Mouse (Mus musculus) v-Abl transformed pro-B cells (cell line): ENCODE measurements around the gene Faap20.

ENCODE experiments used
- in situ Hi-C, 2 experiments: fragments of 400-800 bp; cut with MboI; formaldehyde crosslinking; loops; one replicate each; pipeline ENCODE4 v1.15.1; 2025; ENCODE audit not compliant: unreplicated experiment in 2 of 2

The Faap20 gene

DNA sequence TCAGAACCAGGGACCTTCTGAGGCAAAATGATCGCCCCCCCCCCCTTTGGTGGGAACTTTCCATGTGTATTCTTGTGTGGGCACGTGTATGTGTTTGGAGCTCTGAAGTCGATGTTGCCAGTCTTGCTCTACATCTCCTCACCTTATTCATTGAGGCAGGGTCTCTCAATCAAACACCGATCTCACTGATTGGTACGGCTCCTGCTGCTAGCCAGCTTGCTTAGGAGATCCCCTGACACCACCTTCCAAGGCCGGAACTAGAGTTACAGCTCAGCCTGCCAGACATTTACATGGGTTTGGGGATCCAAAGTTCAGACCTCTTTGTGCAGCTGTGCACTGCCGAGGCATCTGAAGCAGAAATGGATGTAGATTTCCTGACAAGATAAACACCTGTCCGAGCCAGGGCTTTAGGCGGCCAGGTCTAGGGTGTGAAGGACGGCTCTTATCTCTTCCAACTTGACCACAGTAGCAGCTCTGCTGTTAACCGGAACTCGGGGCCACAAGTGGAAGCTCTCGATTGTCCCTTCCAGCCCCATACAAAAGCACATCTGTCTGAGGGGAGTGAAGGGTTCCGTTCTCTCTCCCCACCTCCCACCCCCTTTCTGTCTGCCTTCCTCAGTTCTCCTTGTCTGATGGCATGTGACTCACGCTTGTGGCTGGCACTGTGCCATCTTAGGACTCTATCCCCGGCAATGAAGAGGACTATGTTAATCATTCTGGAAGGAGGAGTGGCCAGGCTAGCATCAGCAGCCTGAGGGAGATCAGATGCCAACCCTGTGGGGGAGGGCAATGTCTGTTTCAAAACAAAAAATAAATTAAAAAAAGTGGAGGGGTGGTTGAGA, 30.5 kb downstream of the Faap20 start:
- in situ Hi-C loops: no loop called here

DNA sequence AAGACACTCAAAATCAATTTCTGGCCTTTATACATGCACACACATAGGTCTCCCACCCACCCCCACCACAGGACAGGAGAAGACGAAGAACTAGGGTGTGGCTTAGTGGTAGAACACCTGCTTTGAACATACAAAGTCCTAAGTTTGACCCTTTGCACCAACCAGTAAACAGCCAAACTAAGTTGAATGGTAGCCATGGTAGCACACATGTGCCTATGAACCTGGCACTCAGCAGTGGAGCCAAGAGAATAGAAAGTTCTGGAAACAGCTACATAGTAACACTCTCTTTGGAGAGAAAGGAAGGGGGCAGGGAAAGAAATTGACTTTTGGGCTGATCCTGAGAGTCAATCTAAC, 31.1 kb downstream of the Faap20 start:
- in situ Hi-C loops: no loop called here

DNA sequence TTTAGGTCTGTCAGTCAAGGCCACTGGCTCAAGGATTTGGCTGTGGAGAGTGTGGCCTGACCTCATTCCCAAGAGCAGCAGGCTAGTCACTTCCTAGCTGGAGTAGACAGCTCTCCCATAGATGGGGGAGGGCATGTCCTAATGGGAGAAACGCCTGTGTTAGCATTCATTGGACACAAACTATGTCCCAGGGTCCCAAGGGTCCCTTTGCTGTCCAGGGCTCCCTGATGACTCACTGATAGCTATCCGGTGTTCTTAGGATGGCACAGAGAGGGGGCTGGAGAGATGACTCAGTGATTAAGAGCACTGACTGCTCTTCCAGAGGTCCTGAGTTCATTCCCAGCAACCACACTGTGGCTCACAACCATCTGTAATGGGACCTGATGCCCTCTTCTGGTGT, 31.6 kb downstream of the Faap20 start:
- in situ Hi-C loops: no loop called here

DNA sequence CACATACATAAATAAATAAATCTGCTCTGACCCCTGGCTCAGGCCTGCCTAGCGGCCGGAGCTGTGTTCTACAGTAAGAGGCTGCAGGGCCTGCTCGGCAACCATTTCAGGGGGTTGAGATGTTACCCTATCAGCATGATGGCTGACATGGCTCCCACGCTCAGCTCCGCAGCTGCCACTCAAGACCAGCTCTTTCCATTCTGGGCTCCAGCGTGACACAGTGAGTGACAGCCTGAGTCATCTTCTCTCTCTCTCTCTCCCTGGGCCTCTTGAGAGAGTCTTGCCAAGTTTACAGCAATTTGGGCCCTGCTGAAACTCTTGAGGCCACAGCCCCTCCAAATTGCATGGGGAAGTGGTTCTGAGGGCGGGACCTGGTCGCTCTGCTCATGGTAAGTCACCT, 32.0 kb downstream of the Faap20 start:
- in situ Hi-C loops: no loop called here

DNA sequence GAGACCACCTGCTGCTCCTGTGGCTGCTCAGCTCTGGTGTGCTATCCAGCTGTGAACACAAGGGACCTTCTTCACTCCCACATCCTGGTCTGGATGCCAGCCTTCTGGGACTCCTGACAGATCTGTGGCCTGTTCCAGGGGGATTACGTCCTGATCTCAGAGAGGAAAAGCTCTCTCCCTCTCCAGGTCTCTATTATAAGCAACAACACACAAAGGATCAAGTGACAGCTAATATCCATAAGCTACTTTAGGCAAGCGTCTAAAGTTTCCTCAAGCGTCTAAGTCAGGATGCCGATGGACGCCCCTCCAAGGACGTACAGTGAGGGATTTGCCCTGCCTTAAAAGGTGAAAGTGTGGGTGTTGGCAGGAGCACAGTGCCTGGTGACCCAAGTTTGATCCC, 32.6 kb downstream of the Faap20 start:
- in situ Hi-C loops: no loop called here

DNA sequence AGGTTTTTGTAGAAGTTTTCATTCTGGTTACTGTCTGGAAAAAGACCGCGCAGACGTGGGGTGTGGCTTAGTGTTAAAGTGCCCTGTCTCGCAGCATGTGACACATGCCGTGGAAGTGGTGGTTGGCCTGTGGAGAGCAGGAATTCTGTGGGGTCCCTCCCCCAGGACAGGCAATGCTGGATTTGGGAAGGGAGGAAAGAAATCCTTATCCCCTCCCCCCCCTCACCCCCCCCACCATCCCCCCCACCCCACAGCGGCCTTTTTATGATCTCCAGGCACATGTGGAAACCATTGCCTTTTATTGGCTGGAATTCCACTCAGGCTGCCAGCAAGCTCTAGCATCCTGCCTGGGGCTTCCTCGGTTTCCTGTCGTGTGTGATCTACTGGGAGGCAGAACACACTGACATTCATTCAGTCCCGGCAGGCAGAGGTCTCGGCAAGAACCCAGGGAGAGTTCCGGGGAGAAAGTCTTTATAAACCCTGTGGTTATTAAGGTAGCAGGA, 33.5 kb downstream of the Faap20 start:
- in situ Hi-C loops: no loop called here

DNA sequence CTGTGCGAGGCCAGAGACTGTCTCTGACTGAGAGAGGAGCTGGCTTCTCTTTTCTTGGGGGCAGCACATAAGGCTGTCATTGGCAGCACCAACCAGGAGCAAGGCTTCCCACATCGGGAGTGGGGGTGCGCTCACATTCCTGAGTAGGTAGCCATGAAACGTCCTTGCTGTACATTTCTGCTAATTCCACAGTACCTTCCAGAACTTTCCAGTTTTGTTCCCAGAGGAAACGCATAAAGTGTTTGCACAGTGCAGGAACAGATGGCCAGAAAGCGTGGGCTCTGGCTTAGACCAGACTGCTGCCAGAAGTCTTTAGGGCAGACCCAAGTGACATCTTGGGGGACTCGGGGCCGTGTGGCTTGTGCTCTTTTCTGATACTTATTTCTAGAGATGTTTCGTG, 34.0 kb downstream of the Faap20 start:
- in situ Hi-C loops: no loop called here

DNA sequence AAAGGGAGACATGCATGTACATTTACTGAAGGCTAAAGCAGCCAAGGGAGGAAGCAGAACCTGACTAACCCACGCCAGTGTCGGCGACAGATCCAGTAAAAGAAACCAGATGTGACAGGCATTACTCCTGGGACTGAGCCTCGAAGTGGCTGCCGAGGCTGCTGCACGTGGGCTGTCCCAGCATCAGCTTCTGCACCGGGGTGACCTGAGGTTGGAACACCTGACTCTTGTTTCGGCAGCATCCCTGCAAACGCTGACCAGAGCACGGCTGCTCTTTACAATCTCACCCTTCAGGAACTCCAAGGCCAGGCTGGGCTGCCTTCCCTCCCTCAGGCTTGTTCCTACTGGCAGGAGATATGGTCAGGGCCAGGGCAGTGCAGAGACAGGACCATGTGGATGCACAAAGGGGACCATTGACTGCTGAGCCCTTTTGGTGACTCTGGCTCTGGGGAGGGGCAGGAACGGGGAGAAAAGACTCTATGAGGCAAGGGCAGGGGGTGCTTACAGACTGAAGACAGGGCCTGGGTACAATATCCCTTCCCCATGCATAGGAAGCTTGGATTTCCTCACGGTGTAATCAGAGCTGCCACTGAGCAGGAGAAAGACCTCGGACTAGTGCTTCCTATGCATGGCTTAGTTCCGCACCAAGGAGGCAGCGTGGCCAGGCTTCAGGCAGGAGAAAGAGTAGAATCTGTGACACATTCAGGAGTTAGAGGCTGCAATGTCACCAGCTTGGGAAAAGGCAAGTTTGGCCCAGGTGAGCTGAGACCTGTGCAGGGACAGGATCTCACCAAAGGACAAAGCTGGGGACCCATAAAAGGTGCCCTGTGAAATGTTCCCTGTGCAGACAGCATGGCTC, 35.1 kb downstream of the Faap20 start:
- in situ Hi-C loops: no loop called here

DNA sequence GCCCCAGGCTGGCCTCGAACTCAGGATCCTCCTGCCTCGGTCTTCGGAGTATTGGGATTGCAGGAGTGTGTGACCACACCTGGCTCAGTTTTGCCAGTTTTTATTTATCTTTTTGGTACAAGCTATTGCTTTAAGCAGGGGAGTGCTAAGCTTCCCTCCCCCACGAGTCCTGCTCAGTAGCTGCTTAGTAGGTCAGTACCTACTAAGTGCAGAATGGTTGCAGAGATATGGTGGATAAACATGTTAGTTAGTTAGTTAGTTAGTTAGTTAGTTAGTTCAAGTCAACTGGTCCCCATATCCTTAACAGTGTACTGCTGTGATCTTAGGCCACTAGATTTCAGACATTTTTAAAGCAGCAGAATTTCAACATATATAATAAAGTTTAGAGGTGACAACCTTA, 36.5 kb downstream of the Faap20 start:
- in situ Hi-C loops: no loop called here

DNA sequence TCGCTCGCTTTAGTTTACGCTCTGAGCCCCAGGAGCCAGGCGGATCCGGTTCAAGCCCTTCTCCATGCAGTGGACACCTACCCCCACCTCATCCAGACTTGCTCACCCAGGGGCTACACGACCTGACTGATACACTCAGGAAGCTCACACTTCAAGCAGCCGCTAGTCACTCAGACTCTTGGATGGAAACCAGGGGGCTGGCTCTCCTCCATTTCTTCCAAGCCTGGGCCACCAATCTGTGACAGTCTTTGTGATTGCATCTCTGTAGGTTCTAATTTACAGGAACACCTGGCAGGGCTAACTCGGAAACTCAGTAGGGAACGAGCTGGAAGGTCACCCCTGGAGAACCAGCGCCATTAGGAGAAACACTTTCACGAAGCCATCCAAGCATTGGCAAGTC, 38.1 kb downstream of the Faap20 start:
- in situ Hi-C loops: no loop called here

DNA sequence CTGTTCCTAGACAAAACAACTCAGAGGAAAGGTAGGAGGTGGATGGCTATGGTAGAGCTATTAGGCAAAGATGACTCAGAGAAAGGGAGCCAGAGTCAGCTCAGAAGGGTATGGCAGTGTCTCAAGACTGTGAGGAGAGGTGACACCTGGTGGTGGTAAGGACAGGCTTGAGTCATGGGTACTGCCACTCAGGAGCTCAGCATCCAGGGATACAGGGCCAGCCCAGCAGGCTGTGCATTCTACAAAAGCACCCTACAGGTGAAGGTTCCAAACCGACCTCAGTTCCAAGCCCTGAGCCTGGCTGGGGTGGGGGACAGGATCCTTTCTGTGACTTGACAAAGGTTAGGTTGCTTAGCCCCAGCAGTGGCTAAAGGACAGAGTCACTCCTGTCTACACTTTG, 39.0 kb downstream of the Faap20 start:
- in situ Hi-C loops: no loop called here

DNA sequence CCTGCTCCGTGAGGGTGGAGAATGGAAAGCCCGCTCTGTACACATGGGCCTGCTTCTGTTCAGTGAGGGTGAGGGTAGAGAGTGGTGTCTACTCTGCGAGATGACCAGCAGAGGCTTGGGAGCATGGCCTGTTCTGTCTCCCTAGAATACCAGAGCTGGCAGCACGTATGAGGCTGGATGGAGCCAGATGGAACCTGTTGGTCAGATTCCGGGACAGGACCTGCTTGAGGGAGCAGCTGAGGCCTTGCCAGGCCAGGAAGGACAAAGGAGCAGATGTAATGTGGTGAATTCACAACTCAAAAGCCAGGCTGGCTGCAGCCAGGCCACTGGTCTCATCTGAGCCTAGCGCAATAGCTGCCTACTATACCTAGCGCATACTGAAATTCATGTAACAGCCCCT, 40.4 kb downstream of the Faap20 start:
- in situ Hi-C loops: no loop called here

DNA sequence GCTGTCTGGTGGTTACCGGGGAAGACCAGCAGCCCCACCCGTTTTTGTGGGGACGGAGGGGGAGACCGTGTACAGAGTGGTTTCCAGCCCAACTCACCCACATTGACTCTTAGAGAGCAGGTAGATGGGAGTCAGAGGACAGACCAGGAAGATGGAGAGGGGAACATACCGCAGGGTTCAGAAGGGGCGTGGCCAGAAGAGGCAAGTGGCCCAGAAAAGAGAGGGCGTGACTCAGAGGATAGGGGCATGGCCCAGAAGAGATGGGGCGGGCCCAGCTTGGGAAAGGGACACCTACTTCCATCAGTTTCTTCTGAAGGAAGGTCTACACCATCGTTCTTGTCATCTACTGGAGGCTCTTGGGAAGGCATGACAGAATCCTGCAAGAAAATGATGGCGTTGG, 43.3 kb downstream of the Faap20 start:
- in situ Hi-C loops: no loop called here

DNA sequence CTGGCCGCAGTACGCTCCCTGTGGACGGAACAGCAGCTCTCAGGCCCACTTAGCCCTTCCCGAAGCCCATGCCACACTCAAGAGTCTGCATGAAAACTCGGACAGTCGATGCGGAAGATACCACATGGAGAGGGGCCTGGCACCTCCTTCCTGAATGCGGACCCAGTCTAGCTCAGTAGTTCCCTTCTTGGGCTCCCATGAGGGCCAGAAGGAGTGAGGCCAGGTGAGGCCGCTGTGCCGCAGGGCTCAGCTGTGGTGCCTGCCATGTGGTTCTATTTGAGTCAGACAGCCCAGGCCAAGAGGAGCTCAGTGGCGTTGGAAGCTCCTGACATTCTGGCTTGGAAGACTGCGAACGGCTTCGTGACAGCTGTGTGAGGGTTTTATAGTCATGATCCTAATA, 44.8 kb downstream of the Faap20 start:
- in situ Hi-C loops: no loop called here

DNA sequence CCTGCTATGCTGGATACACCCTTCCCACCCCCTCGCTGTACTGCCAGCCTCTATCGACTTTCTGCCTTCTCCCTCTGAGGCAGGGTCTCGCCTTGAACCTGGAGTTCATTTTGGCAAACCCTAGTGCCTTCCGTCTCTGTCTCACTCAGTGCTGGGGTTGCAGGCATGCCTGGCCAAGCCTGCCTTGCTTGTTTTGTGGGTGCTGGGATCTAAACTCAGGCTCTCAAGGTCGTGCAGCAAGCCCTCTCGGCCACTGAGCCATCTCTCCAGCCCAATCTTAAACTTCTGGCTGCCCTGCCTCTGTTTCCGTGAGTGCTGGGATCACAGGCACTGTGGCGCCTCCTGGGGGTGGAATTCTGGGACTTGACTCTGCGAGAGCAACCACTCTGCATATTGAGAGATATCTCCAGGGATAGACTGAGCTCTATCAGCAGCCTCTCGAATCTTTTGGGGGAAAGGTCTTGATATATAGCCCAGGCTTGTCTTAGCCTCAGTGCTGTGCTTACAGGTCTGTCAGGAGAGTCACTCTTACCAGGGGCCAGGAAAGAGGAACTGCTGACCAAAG, 45.5 kb downstream of the Faap20 start:
- in situ Hi-C loops: no loop called here

DNA sequence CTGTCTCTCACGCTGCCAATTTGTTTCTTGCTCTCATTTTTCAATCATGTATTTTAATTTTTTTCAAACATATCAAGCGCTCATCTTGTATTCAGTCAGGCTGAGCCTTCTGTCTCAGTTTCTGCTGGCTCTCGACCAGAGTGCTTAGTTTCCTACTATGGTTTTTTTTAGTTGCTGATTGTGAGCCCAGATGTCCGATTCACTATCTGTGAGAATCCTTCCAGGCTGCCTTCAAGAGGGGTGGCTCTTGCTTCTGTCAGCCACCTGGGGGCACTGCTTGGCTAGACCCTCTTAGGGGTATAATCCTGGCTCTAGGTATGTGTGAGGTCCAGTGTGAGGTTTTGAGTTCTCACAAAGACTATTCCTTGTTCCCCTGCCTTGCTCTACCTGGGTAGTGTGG, 46.4 kb downstream of the Faap20 start:
- in situ Hi-C loops: no loop called here

DNA sequence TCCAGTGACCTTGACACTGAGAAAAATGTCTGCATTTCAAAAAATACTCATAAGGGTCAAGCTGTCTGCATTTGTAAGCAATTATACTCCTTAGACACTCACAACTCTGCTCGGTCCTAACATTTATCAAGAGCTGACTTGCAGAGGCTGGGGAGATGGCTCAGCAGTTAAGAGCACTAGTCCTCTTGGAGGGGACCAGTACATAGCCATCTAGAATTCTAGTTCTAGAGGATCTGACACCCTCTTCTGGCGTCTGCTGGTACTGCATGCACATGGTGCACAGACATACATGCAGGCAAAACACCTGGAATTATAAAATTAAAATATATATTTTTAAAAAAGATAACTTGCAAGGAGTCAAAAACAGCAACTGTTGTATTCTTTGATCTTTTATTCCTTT, 47.5 kb downstream of the Faap20 start:
- in situ Hi-C loops: no loop called here

DNA sequence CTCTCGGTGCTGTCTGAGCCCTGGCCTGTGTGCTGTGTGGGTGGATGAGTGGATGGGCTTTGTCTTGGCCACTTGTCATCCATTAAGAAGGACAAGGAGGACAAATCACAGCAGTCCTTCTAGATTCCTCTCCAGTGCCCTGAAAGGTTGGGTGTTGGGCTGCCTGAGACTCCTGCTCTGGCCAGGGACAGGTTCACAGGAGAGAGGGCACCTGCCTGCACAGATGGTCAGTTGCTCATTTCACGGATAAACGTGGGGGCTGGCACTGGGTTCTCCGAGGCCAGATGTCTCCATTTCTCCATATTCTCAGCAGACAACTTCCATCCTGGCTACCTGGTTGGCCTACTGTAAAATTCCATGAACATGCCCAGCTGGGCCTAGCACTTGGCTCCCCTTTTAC, 49.2 kb downstream of the Faap20 start:
- in situ Hi-C loops: no loop called here

DNA sequence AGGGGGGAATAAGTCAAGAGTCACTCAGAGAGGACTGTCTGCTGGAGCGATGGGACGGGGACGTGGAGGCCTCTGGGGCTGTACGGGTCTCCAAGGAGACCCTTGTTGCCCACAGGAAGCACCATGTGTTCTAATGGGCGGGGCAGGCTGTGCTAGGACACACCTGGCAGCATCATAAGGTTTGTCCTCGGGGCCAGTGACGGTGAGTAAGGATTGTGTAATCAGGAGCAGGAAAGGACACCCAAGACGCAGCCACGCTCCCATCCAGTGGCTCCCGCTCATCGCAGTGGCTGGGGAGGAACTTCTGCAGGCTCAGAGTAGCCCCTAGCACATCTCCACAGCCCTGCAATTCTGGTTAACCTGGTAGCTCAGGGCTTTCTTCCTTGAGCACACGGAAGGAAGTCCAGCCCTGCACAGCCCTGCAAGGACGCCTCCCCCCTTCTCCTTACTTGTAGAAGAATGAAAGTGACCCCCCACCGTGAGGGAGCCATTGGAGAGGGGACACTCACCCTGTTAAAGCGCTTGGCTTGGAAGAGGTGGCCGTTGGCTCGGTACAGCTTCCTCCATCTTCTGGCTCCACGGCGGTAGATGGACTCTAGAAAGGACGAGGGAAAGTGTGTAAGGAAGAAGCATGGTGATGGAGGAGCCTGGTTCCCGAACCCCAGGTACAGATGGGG, 51.0 kb downstream of the Faap20 start:
- in situ Hi-C loops: no loop called here

DNA sequence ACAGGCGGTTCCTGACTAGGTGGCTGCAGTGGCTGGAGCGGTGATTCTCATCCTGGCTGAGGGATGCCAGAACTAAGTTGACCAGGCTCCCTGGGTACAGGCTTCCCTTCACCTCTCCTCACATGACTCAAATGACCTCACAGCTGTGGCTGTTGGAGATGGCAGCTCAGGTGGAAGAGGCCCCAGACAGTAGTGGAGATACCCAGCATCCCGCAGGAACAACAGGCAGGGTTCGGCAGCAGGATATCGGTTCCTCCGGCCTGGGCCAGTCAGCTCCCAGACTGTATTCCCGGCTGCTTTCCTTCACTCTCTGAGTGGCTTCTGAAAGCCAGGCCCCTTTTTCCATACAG, 51.5 kb downstream of the Faap20 start:
- in situ Hi-C loops: no loop called here

DNA sequence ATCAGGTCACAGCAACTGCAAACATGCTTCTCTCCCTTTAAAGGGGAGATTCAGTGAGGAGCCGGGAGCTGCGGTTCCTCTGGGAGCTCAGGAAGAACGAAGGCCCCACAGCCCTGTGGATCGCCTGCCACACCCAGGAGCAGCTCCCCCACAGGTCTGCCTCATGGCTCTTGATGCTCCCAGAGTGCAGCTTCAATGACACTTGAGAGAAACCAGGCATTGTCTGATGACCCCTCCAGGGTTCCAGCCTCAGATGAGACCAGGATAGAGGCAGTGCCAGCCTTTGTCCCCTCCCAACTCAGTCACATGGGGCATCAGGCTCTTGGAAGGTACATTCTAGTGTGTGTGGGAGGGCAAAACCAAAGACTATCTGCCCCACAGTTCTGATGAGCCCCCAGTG, 52.4 kb downstream of the Faap20 start:
- in situ Hi-C loops: no loop called here
